Mouse (Mus musculus): ENCODE data around the gene Ppp1cc. TPM values are rescaled to one million over a fixed set of nuclear protein-coding genes. Genes with fewer than 3 reads are reported as not detected.

Ppp1cc gene
- polyA plus RNA-seq (2014; fragmentation: Nextera tagmentation; extraction: Ambion mirVana) = 307 and 311 TPM in 2 replicates

DNA sequence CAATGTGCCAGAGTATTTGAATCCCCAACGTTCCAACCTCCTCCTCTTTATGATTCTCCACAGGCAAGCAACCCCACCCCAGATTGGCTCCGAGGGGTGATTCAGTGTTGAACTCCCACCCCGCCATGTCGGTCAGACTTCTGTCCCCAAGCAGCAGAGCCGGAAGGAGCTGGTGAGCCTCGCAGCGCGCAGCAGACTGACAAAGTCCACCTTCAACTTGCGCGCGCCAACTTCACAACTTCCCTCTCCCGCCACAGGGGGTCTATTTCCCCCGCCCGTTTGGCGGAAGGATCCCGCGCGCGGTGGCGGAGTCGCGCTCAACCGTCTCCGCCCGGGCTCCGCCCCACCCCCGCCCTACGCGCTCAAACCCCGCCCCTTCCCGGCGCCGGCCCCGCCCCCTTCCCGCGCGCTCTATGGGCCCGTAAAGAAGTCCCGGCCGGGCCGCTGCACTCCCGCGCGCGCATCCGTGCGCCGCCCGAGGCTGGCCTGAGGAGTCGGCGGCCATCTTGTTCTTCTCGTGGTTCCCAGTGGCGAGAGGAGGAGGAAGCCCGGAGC, at the start of gene Ppp1cc:
TSS of gene Ppp1cc (plus strand) at position 452 of the 555 bp plus-strand sequence.
- Histone ChIP-seq H3K4me2 (ENCODE audit: low read depth, low read length) (peak within 1 kb of the TSS; percentile 60), H3K4me3 (ENCODE audit: low read depth, low read length) (peak within 1 kb of the TSS; percentile 96), H3K27me3 (ENCODE audit: control insufficient read depth, insufficient read depth, low read length) (no peaks in the 10 kb centered on the region), H3K9me3 (replicated peaks; ENCODE audit: control insufficient read depth, low read length) (no peaks in the 10 kb centered on the region), H3K27ac (replicated peaks; ENCODE audit: low read depth, low read length) (peak within 1 kb of the TSS; percentile 64), H3K4me1 (ENCODE audit: control insufficient read depth, insufficient read depth, low read length) (peaks cover 3% of the 10 kb centered on the region; the same call in 1 of the 2 replicates), H3K36me3 (replicated peaks; ENCODE audit: control insufficient read depth, insufficient read depth, low read depth, low read length) (no peaks in the 10 kb centered on the region; the same call in 1 of the 2 replicates), H3K9ac (replicated peaks; ENCODE audit: low read length) (peak within 1 kb of the TSS; percentile 96)
- WGBS = under 1% methylated on average over 50 of the region's 54 CpGs
- DNase-seq (ENCODE audit: low spot score) (peak; percentile 96), ATAC-seq (replicated peaks; ENCODE audit: insufficient number of reproducible peaks, low FRiP score, low TSS enrichment, low read depth) (peak; percentile 90)

DNA sequence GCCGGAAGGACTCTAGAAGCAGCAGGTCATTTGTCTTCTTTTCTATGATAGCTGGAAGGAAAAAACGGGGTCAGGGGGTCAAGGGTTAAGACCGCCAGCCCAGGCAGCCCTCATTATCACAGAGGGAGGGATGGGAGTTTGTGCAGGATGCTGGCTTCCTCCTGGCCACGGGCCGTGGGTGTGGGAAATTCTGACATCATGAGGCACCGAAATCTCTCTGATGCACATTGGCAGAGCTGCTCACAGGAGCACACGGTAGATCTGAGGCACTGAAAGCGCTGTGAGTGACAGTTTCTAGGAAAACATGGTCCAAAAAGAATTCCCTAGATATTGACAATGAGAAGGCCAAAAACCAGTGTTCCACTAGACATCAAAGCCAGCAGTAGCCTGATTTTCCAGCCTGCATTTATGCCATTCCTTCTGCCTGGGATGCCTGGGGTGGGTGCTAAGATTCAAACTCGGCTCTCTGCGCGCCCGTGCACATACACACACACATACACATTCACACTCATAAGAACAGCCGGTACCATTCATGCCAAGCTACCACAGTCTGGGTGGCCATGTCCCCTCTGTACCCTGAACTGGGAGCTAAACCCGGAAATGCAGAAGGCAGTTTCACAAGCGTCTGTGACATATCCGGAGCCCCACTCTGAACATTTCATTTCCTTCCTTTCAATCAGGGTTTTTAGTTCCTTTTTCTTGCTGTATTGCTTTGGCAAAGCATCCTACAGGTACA, 48.6 kb upstream of the Ppp1cc start:
- Histone ChIP-seq H3K36me3 (replicated peaks; ENCODE audit: control insufficient read depth, insufficient read depth, low read depth, low read length) (no peaks in the 10 kb centered on the region), H3K4me3 (ENCODE audit: low read depth, low read length) (no peak overlapping the region), H3K9ac (replicated peaks; ENCODE audit: low read length) (no peak overlapping the region), H3K27me3 (ENCODE audit: control insufficient read depth, insufficient read depth, low read length) (no peaks in the 10 kb centered on the region), H3K4me1 (ENCODE audit: control insufficient read depth, insufficient read depth, low read length) (no peaks in the 10 kb centered on the region), H3K27ac (replicated peaks; ENCODE audit: low read depth, low read length) (no peak overlapping the region), H3K9me3 (replicated peaks; ENCODE audit: control insufficient read depth, low read length) (no peaks in the 10 kb centered on the region), H3K4me2 (ENCODE audit: low read depth, low read length) (no peak overlapping the region)
- no peak for ATAC-seq (replicated peaks; ENCODE audit: insufficient number of reproducible peaks, low FRiP score, low TSS enrichment, low read depth)
- no peak for DNase-seq (ENCODE audit: low spot score)
- WGBS = 52% methylated on average over 16 of the region's 16 CpGs

DNA sequence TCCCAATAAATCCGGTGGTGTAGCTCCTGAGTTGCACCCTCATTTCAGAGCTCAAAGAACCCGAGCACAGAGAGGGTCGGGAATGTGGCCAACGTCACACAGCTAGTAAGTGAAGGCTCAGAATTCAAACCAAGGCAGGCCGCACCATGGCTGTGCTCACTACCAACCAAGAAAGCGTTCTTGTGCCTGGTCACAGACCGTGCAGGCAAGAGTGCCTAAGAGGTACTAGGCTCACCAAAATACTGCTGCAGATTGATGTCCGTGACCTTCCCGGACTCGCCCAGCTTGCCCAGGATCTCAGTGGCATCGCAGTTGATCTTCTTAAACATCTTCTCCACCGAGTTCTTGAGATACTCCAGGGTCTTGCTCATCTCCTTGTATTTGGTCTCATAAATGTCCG, 47.5 kb upstream of the Ppp1cc start:
- no peak overlapping the region for H3K27ac ChIP-seq (replicated peaks; ENCODE audit: low read depth, low read length)
- no peaks in the 10 kb centered on the region for H3K4me1 ChIP-seq (ENCODE audit: control insufficient read depth, insufficient read depth, low read length)
- 90% methylated on average over 13 of the region's 13 CpGs for WGBS
- no peaks in the 10 kb centered on the region for H3K9me3 ChIP-seq (replicated peaks; ENCODE audit: control insufficient read depth, low read length)
- no peak overlapping the region for H3K4me2 ChIP-seq (ENCODE audit: low read depth, low read length)
- H3K36me3 ChIP-seq (replicated peaks; ENCODE audit: control insufficient read depth, insufficient read depth, low read depth, low read length) = no peaks in the 10 kb centered on the region
- no peaks in the 10 kb centered on the region for H3K27me3 ChIP-seq (ENCODE audit: control insufficient read depth, insufficient read depth, low read length)
- no peak overlapping the region for H3K4me3 ChIP-seq (ENCODE audit: low read depth, low read length)
- ATAC-seq (replicated peaks; ENCODE audit: insufficient number of reproducible peaks, low FRiP score, low TSS enrichment, low read depth) = no peak
- no peak overlapping the region for H3K9ac ChIP-seq (replicated peaks; ENCODE audit: low read length)
- no peak for DNase-seq (ENCODE audit: low spot score)

DNA sequence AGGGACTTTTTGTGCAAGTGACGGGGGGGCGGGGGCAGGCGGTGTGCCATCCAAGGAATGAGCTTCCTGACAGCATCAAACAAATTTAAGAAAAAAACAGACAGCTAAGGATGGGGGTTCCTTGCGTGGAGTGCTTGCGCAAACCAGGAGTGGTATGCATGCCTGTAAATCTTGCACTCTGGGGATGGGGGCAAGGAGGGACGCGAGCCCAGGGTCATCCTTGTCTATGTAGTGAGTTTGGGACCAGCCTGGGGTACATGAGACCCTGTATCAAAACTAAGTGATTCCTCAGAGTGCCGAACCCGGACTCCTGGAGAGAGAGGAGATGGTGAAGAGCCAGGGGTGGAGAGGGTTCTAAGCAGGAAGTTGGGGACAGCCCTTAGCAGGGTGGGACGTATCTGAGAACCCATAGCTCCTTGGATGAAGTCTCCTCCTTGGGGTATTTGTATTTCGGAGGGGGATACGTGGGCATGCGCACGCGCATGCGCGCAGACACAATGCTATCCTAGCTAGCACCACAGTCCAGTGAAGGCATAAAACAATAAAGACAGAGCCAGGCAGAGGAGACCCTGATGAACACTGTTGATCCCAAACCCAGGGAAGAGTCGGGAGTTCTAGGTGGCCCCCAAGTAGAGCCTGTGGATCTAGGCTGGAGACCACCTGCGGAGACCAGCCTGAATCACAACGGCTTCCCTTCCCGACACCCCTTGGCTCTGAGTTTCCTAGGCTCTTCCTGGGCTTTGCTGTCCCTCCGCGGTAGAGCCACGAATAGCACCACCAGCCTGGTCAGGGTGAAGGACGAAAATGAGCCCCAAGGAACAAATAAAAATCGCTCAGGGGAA, 46.8 kb upstream of the Ppp1cc start:
- Histone ChIP-seq H3K36me3 (replicated peaks; ENCODE audit: control insufficient read depth, insufficient read depth, low read depth, low read length) (no peaks in the 10 kb centered on the region), H3K4me3 (ENCODE audit: low read depth, low read length) (no peak overlapping the region), H3K4me2 (ENCODE audit: low read depth, low read length) (peak overlapping the region; percentile 7; the same call in 1 of the 2 replicates), H3K4me1 (ENCODE audit: control insufficient read depth, insufficient read depth, low read length) (no peaks in the 10 kb centered on the region), H3K27ac (replicated peaks; ENCODE audit: low read depth, low read length) (no peak overlapping the region), H3K9ac (replicated peaks; ENCODE audit: low read length) (no peak overlapping the region), H3K27me3 (ENCODE audit: control insufficient read depth, insufficient read depth, low read length) (no peaks in the 10 kb centered on the region), H3K9me3 (replicated peaks; ENCODE audit: control insufficient read depth, low read length) (no peaks in the 10 kb centered on the region)
- DNase-seq (ENCODE audit: low spot score) (no peak), ATAC-seq (replicated peaks; ENCODE audit: insufficient number of reproducible peaks, low FRiP score, low TSS enrichment, low read depth) (no peak)
- WGBS = 66% methylated on average over 26 of the region's 26 CpGs

DNA sequence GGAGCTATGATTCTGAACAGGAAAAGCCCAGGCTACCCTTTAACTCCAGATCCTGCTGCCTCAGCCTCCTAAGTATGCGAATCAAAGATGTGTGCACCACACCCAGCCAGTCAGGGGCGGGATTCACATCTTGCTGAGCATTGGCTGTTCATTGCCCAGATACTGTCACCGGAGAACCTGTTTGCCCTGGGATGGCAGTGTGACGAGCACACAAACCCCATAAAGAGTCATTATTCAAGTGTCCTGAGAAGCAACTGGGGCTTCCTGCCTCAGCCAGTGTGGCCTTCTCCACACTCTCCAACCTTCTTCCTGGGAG, 46.2 kb upstream of the Ppp1cc start:
- no peaks in the 10 kb centered on the region for H3K36me3 ChIP-seq (replicated peaks; ENCODE audit: control insufficient read depth, insufficient read depth, low read depth, low read length)
- H3K9me3 ChIP-seq (replicated peaks; ENCODE audit: control insufficient read depth, low read length) = no peaks in the 10 kb centered on the region
- H3K4me3 ChIP-seq (ENCODE audit: low read depth, low read length) = no peak overlapping the region
- H3K27ac ChIP-seq (replicated peaks; ENCODE audit: low read depth, low read length) = no peak overlapping the region
- DNase-seq (ENCODE audit: low spot score) (no peak), ATAC-seq (replicated peaks; ENCODE audit: insufficient number of reproducible peaks, low FRiP score, low TSS enrichment, low read depth) (no peak)
- H3K9ac ChIP-seq (replicated peaks; ENCODE audit: low read length) = no peak overlapping the region
- no peaks in the 10 kb centered on the region for H3K27me3 ChIP-seq (ENCODE audit: control insufficient read depth, insufficient read depth, low read length)
- H3K4me2 ChIP-seq (ENCODE audit: low read depth, low read length) = no peak overlapping the region
- no peaks in the 10 kb centered on the region for H3K4me1 ChIP-seq (ENCODE audit: control insufficient read depth, insufficient read depth, low read length)
- 47% methylated on average over 4 of the region's 4 CpGs for WGBS

DNA sequence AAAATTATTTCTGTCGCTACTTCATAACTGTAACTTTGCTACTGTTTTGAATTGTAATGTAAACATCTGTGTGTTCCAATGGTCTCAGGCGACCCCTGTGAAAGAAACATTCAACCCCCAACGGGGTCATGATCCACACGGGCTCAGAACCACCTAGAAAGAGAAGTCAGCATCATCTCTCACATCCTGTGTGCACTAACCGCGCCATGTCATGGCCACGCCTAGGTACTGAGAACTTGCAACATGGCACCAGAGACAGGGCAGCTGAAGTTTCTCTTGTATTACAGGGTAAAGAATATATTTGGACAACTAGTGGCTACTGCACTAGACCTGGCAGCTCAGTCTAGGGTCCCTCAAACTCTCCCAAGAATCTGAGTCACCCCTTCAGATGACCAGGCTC, 44.6 kb upstream of the Ppp1cc start:
- H3K9me3 ChIP-seq (replicated peaks; ENCODE audit: control insufficient read depth, low read length) = no peaks in the 10 kb centered on the region
- ATAC-seq (replicated peaks; ENCODE audit: insufficient number of reproducible peaks, low FRiP score, low TSS enrichment, low read depth) (no peak), DNase-seq (ENCODE audit: low spot score) (no peak)
- H3K27me3 ChIP-seq (ENCODE audit: control insufficient read depth, insufficient read depth, low read length) = no peaks in the 10 kb centered on the region
- no peak overlapping the region for H3K9ac ChIP-seq (replicated peaks; ENCODE audit: low read length)
- H3K36me3 ChIP-seq (replicated peaks; ENCODE audit: control insufficient read depth, insufficient read depth, low read depth, low read length) = no peaks in the 10 kb centered on the region
- no peak overlapping the region for H3K27ac ChIP-seq (replicated peaks; ENCODE audit: low read depth, low read length)
- no peaks in the 10 kb centered on the region for H3K4me1 ChIP-seq (ENCODE audit: control insufficient read depth, insufficient read depth, low read length)
- 79% methylated on average over 7 of the region's 7 CpGs for WGBS
- H3K4me3 ChIP-seq (ENCODE audit: low read depth, low read length) = no peak overlapping the region
- no peak overlapping the region for H3K4me2 ChIP-seq (ENCODE audit: low read depth, low read length)

DNA sequence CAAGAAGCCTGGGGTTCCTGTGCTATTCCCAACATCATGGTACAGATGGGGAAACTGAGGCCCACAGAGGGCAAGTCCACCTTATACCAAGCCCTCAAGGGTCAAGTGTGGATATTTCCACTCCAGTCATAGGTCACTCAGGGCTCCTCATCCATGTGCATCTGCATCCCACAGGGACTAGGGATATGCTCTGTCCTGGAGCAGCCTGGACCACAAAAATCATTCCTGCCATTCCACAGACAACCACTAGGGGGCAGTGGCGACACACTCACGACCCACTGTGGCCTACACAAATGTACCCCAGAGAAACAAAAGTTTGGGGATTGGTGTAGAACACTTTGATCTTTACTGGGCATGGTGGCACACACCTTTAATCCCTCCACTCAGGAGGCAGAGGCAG, 43.9 kb upstream of the Ppp1cc start:
- Histone ChIP-seq H3K27me3 (ENCODE audit: control insufficient read depth, insufficient read depth, low read length) (no peaks in the 10 kb centered on the region), H3K4me3 (ENCODE audit: low read depth, low read length) (no peak overlapping the region), H3K27ac (replicated peaks; ENCODE audit: low read depth, low read length) (no peak overlapping the region), H3K4me1 (ENCODE audit: control insufficient read depth, insufficient read depth, low read length) (no peaks in the 10 kb centered on the region), H3K4me2 (ENCODE audit: low read depth, low read length) (no peak overlapping the region), H3K9ac (replicated peaks; ENCODE audit: low read length) (no peak overlapping the region), H3K9me3 (replicated peaks; ENCODE audit: control insufficient read depth, low read length) (no peaks in the 10 kb centered on the region), H3K36me3 (replicated peaks; ENCODE audit: control insufficient read depth, insufficient read depth, low read depth, low read length) (no peaks in the 10 kb centered on the region)
- WGBS = 3% methylated on average over 2 of the region's 2 CpGs
- peak; percentile 68 for DNase-seq (ENCODE audit: low spot score)
- no peak for ATAC-seq (replicated peaks; ENCODE audit: insufficient number of reproducible peaks, low FRiP score, low TSS enrichment, low read depth)

DNA sequence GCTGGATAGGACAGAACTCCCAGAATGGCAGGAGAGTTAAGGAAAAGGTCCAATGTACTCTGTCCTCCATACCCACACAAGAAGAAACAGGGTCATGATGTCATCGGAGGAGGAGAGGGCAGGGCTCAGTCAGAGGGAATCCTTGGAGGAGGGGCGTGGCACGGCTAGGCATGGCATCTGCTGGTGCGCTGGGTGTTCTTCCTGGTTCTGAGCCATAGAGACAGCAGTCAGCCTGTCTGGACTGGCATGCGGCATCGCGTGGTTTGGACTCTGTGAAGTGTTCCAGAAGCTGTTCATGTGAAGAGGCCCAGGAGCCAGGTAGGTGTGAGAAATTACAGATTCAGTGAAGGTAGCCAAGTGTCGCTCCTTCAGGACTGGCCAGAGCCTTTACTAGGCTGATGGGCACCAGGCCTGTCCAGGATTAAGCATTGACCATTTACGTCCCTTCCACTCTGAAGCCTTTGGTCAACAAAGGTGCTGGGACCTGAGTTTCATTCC, 42.8 kb upstream of the Ppp1cc start:
- H3K36me3 ChIP-seq (replicated peaks; ENCODE audit: control insufficient read depth, insufficient read depth, low read depth, low read length) = no peaks in the 10 kb centered on the region
- H3K9me3 ChIP-seq (replicated peaks; ENCODE audit: control insufficient read depth, low read length) = no peaks in the 10 kb centered on the region
- 94% methylated on average over 9 of the region's 9 CpGs for WGBS
- no peaks in the 10 kb centered on the region for H3K4me1 ChIP-seq (ENCODE audit: control insufficient read depth, insufficient read depth, low read length)
- no peak overlapping the region for H3K27ac ChIP-seq (replicated peaks; ENCODE audit: low read depth, low read length)
- no peaks in the 10 kb centered on the region for H3K27me3 ChIP-seq (ENCODE audit: control insufficient read depth, insufficient read depth, low read length)
- ATAC-seq (replicated peaks; ENCODE audit: insufficient number of reproducible peaks, low FRiP score, low TSS enrichment, low read depth) = no peak
- no peak overlapping the region for H3K9ac ChIP-seq (replicated peaks; ENCODE audit: low read length)
- DNase-seq (ENCODE audit: low spot score) = no peak
- no peak overlapping the region for H3K4me3 ChIP-seq (ENCODE audit: low read depth, low read length)
- no peak overlapping the region for H3K4me2 ChIP-seq (ENCODE audit: low read depth, low read length)

All from embryonic facial prominence, embryonic 11.5 days (tissue).